Mouse (Mus musculus) gonadal fat pad, adult 2 months (tissue): ENCODE data around the gene Fam219a. TPM values are rescaled to one million over a fixed set of nuclear protein-coding genes. Genes with fewer than 3 reads are reported as not detected.

Experiments
- DNase-seq: peaks from one replicate; pipeline ENCODE4 v3.0.0-alpha.2; 2012; ENCODE audit warnings: low read depth
- polyA plus RNA-seq: library from polyadenylated mRNA; depleted of rRNA; stranded (reverse); fragments of >200 nt; gene quantifications from 2 replicates; pipeline ENCODE4 v1.2.3, GENCODE M21; 2012

The Fam219a gene
- polyA plus RNA-seq, 1 experiment = 16.5 TPM

DNA sequence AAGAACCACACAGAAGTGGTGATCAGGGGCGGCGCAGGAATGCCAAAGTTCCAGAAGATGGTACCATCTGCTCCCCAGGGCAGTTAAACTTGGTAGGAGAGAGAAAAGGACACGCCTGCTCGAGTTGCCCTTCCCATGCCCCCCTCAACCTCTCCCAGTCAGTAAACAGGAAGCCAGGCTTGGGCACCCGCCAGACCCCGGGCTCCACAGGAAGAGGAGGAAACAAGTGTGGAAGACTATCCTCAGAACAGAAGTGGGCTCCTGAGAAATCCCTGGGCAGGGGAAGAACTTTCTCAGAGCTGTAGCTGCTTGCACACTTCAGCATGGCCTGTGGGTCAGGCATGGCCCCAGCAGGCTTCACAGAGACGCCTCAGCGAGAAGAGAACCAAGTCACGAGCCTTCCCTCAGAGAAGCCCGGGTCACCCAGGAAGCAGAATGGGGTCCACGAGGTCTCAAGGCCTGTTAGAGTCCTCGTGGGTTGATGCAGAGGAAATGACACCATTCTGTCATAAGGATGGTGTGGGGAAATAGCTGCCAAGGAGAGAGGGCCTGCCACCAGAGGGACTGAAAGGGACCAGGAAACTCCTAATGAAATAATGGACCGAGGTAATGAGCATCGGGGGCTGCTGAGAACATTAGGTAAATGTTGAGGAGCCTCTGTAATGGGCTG lies 14.2 kb downstream of the Fam219a start:
- no peak for DNase-seq

DNA sequence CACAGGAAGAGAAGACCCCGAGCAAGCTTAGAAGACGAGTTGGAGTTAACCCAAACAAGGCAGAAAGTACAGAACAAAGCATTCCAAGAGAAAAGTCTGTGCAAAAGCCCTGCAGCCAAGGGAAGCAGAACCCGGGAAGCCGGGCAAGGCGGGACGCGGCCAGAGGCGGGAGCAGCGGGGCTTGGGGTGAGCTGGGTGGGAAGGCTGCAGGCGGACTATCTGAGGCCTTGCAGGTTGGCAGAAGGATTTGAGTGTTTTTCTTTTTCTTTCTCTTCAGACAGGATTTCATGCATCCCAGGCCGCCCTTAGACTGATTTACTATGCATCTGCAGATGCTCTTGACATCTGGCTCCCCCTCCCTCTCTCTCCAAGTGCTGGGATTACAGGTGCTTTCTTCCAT lies 16.2 kb downstream of the Fam219a start:
- DNase-seq = no peak

DNA sequence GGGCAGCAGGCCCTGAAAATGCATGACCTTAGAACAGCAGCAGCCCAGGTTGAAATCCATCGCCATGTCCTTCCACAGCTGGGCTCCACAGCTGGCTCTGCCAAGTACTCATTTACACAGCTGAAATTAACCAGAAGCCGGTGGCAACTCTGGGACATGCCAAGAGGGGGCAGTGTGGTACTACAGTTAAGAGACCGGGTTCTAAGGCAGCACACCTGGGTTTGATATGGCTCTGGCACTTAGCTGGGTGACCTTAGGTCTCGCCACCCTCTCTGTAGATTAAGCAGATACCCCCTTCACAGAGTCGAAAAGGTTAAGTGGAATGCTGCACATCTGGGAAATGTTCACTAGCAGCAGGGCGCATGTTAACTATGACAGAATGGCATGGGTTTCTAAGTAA lies 16.8 kb downstream of the Fam219a start:
- DNase-seq = no peak

DNA sequence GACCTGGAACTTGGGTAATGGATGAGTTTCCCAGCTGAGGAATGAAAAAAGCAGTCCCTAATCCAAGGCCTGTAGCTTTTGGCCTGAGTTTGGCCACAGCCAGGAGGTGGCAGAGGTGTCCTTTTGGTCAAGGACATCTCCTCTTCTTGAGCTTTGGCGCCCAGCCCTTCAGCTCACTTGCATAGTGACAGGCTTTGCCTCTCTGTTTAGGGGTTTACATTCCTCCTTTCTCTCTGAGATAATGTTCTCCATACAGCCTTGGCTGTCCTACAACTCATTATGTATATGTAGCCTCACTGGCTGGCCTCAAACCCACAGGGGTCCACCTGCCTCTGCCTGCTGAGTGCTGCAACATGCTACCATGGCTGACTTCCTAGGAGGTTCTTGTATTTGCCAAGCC lies 22.3 kb downstream of the Fam219a start:
- no peak for DNase-seq

DNA sequence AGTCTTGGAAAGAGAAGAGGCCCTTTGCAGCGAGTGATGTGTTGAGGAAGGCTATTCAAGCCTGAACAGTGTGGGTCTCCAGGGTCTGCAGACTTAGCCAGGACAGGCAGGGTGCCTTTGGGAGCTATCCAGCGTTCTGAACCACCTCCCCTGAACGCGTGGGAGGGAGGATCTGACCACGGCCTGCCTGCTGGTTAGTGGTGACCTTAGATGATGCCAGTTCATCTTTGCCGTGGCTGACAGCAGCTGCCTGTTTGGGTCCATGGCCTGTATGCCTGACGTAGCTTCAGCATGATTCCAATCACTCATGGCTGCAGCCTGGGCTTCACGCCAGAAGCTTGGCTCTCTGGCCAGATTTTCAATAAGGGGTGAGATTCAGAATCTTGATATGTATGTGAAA lies 23.4 kb downstream of the Fam219a start:
- DNase-seq = no peak

DNA sequence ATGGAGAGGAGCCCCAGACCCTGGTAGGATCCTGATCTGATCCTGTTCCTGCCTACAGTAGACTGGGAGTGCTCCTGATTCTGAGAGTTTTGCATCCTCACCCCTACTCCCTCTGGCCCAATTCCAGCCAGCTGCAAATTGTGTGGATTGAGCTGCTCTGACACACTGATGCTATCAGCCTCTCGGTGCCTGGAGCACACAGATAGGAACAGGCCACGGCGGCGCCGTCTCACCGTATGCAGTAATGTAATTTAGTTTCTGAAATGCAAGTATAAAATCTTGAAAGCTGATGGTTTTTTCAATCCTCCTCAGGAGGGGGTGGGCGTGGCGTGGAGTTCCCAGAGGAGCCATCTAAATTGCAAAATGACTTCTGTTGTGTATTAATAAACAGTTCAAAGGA lies 27.2 kb downstream of the Fam219a start:
- no peak for DNase-seq

DNA sequence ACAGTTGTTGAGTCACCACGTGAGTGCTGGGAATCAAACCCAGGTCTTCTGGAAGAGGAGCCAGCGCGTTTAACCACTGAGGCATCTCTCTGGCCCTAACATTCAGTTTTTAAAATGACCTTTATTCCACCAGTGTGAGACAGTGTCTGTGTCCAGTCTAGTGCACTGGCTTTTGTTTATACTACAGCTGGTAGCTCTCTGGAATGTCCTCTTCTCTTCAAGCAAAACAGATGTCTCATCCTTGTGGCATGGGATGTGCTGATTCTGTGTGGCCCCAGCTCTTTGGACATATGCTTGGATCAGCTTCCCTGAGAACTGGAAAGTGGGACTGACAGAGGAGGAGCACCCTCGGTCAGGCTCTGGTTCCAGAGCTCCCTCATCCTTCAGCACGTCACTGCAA lies 34.5 kb downstream of the Fam219a start:
- DNase-seq = no peak

DNA sequence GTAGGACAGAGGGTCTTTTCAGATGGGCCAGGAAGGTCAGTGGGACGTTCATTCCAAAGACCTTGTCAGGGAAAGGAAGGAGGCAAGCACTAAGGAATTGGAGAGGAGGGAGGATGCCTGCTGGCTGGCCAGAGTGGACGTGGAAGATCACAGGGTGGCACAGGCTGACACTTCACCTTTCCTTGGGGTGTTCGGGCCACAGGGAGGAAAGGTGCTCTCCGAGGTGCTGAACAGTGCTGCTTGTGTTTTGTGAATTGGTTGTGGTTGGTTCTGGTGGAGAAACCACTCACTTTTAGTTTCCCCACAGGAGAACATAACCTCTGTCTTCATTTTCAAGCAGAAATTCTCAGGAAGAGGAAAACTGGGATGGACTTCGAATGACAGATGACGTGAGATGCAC lies 36.9 kb downstream of the Fam219a start:
- DNase-seq = no peak

DNA sequence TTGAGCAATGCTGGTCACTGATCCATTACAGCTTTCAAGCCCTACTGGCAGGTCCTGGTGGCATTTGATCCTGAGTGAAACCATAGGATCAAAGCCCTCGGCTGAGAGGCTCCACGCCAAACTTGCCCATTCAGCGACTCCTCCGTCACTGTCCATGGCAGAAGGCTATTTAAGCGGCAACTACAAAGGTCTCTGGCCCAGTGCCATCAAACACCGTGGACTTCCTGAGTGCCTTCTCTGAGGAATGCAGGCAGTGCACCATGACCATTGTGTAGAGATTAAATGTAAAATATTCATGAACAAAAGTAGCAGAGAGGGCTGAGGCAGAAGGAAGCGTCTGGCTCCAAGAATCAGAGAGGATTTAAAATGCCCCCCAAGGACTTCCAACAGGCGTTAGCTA lies 41.3 kb downstream of the Fam219a start:
- DNase-seq = no peak

DNA sequence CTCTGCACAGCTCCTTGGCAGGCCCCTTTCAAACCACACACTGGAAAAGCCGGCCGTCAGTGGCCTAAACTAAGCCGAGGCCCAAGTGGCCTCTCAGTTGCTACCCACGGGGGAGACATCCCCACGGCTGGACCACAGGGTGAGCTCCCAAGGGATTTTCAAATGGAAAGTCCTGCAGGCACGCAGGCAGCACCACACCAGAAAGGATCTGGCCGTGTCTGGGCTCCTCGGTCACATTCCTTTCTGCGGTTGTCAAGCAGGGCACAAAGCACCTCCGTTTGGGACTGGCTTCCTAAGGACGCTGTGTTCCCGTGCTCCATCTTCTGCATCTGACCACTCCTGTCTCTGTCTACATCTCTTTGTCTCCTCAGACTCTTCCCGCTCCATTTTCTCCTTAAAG lies 42.3 kb downstream of the Fam219a start:
- no peak for DNase-seq

DNA sequence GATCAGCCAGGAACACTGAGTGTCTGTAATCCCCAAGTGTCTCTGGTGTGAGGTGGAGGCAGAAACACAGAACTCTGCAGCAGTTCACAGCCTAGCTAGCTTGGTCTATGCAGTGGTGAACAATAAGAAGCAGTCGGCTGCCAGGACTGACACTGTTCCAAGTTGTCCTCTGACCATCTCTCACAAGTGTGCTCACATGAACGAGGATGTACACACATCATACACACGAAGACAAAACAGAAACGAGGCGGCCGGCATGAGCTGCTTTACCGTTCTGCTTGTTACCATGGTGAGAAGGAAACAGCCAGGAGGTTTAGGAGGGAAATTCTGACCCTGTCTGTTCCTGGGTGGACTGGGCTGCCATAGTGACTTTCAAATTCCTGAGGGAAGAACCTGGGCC lies 42.8 kb downstream of the Fam219a start:
- no peak for DNase-seq

DNA sequence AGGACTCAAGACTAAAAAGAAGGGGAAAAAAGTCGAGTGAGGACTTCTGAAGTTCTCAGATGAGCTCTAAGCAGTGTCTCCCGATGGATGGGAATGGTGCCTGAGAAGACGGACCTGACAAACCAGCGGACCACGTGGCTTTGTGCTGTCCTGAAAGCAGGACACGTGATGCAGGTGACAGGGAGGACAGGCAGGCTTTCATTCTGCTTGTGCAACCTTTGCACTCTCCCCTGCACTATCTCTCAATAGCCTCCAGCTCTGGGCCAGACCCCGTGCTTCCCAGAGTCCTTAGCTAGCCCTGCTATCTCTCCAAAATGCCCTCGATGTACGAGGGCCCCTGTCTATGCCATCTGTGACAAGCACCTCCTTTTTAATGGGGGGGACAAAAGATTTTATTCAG lies 44.5 kb downstream of the Fam219a start:
- DNase-seq = no peak

DNA sequence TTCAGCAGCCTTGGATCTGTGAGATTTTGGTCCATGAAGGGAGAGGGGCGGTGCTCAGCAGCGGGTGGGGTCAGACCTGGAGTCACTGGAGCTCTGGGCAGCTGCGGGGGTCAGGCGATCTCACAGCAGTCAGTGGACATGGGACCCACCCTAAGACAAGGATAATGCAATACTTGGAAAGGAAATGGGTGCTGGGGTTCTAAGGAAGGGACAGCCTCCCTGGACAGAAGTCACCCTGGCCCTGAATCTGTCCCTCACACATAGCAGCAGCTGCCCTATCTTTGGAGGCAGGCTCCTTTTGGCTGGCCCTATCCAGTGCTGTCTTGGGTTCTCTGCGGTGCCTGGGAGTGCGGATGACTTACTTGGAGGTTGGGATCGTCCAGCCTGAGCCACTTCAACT lies 45.5 kb downstream of the Fam219a start:
- DNase-seq = no peak

DNA sequence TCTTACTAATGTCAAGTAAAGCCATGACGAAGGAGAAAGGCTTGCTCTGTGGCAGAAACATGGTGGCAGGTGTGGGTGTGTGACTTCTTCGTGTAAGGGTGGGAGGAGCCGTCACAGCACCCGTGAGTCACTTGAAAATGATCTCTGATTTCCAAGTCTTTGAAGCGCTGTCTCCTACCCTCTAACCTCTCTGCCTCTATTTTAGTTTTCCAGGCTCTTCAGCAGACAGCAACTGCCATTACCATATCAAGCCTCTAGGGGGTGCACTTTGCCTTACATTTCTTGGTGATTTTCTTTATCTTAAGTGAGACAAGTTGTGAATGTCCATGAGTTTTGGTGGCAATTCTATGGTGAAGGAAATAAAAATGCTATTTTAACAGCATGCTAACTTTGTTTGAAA lies 46.5 kb downstream of the Fam219a start:
- no peak for DNase-seq

DNA sequence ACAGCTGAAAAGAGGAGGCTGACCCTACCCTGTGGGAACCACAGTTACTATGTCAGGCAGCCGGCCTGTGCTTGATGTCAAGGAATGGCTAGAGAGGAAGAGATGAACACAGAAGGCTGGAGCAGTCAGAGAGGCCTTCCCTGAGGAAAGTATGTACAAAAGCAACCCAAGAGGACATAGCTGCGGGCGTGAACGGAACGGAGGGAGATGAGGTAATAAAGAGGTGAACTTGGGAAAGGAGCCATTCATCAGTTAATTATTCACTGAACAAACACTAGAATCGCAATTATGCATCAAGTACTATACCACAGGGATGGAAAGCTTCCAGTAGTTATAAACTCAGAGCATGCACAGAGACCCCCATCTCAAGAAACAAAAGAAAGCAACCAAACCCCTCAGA lies 47.2 kb downstream of the Fam219a start:
- no peak for DNase-seq

DNA sequence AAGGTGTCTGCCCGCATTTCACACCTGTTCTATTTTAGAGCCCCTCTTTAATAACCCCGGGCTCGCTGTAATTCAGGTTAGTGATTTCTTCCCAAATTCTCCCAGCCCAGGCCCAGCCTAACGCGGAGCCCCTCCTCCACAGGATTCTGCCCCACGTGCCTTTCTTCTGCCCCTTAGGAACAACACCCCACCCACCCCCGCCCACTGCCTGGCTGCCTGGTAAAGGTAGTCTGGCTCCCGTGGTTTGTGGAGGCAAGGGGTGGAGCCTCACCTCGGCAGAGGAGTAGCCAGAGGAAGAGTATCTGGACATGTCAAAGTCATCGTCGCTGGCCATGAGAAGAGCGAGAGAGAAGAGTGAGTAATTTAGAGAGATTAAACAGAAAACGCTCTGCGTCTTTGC lies 48.7 kb downstream of the Fam219a start:
- no peak for DNase-seq

DNA sequence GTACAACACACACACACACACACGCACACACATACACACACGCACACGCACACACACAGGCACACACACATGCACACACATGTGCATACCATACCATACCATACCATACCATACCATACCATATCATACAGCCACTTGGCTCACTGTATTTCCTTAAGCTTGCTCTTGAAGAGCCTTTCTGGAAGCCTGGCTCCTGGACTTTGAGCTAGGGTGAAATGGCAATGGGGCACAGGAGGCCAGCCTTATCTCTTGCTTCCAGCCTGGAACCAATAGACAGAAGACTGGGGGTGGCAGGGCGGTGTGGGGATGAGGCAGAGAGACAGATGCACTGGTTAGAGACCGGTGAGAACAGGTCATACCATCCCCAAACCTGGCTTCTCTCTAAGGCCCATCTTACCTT lies 50.1 kb downstream of the Fam219a start:
- no peak for DNase-seq

DNA sequence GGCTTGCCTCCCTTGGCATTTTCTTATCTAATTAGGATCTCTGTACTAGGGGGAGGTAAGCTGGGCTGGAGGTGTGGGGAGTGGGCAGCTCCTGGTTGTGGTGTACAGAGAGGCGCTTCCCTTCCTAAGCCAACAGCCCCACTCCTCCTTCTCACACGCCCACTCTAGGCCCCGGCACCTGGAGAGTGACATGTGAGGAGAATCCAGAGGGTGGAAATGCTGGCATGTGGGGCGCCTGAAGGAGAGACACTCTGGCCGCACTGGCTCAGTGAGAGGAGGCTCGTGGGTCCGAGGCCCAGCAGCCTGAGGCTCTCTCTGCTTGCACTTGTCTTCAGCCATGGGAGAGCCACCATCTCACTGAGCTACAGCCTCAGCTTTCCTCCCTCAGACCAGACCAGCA lies 51.0 kb downstream of the Fam219a start:
- no peak for DNase-seq

DNA sequence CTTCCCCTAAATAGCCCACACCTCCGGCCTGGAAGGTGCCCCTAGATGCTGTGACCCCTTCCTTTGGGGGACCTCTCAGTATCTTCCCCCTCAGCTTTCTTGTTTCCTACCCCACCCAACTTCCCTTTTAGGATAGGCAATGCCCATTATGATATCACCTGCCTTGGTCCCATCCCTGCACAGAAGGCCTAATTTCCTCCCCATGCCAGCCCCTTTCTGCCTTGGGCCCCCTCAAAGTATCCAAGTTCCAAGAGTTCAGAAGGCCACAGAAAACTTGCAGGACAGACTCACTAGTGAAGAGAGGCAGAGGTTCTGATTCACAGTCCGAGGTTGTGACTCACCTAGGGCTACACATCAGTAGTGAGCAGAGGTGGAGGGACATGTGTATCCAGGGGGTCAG lies 52.1 kb downstream of the Fam219a start, which contains the start of gene 1110017D15Rik:
1110017D15Rik (minus strand) TSS at position 101 of the 400 bp plus-strand sequence.
- DNase-seq = no peak

DNA sequence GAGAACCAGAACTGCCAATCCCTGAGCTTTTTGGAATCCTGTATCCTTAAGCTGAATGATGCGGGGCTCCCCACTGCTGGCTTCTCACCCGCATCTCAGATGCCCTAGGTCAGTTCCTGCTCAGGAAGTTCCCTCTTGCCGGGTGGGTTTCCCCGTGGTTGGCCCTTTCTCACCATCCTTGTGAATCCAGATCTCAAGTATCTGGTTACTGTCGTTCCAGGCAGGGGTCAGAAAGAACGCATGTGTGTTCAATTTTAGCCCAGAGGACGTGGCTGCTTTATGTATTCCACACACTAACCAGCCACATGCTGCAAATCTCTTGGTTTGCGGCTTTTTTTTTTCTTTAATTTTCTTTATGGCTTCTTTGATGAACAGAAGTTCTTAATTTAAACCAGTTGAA lies 55.6 kb downstream of the Fam219a start:
- DNase-seq = no peak

DNA sequence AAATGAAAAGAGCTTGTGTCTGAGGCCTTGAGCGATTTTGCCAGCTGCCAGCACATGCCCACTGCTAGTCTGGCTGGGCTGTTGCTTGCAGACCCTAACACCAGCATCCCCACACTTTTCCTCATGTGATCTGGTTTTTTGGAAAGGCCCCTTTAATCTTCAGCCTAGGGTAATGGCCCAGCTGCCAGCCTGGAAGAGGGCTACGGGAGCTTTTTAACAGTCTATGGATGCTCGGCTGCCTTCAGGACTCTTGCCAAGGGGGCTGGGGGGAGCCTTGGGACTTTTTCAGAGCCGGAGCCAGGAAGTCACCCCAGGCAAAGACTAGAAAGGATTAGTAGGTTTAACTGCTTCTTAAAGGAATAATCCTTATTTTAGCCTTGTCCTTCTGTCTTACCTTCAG lies 56.0 kb downstream of the Fam219a start:
- no peak for DNase-seq

DNA sequence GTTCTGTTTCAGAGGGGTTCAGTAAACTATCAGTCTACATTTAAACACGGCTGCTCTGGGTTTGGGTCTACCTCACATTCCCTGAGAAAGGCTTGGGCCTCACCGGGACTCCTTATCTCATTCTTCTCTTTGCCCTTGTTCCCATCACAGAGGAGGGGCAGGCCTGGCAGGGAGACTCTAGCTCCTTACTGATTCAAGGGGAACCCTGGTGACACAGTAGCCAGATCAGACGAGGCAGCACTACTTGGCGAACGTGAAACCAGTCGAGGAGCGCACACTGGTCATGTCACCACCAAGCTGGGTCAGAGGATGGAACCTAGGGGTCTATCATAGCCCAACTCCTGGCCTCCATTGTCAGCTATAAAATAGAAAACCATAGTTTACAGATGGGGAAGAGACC lies 61.3 kb downstream of the Fam219a start:
- DNase-seq = no peak

DNA sequence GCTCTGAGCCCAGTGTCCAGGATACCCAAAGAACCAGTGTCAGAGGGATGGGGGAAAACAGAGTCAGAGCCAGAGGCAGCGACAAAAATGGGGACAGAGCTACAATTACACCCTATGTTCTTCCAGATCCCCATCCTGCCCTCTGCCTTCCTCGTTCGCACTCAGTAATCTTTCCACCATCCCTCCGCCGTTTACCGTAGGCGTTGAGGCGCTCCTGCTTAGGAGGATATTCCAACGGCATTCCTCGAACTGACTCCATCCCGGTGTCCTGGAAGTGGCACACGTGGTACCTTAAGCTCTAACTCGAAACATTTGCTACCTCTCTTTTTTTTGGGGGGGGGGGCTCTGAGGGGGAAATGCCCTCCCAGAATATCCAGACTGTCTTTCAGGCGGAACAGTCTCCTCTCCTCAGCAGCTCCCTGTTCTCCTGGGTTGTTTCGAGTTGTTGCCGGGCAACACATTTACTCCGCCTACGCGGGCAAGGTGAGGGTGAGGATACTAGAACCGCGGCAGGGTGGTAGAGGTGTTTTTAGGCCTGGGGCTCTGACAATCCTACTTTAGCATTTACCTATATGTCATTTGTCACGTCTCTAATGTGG lies 61.9 kb downstream of the Fam219a start:
- DNase-seq = no peak

DNA sequence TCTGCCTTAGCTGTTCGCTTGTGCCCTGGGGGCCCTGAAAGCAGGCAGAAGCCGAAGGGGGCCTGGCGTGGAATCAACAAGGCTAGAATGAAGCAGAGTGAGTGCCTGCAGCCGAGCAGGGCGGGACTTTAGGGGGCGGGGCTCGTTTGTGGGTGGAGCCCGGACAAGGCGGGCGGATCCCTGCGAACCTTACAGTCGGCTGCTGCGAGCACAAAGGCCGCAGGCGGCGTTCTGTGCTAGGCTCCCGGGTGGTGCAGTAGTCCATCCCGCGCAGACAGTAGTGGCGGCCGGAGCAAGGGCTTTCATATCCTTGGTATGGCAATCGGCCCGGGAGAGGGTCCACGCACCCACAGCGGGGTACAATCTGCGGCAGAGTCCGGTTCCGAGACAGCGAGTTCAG lies 62.4 kb downstream of the Fam219a start:
- DNase-seq = no peak
